Mouse (Mus musculus): ENCODE measurements around the gene Gas7. TPM values are rescaled to one million over a fixed set of nuclear protein-coding genes. Genes with fewer than 3 reads are reported as not detected.

Gas7 gene
- 11.9 and 14.3 TPM in 2 replicates for polyA plus RNA-seq (2012; rRNA removed)

GRCm38 (mm10) chr11:67454874-67455526 lies at the start of gene Gas7:
Gene Gas7 (plus strand): TSS chr11:67455437.
- Histone ChIP-seq H3K4me1 (ENCODE audit: control insufficient read depth, insufficient read depth, low read length) (no peaks in the 10 kb centered on the region), H3K4me3 (replicated peaks; ENCODE audit: extremely low read depth, low read depth, low read length) (peak within 1 kb of the TSS; percentile 63)
- WGBS = under 1% methylated on average over 75 of the region's 78 CpGs
- peak; percentile 40 for DNase-seq
- TF ChIP-seq POLR2A (IDR thresholded peaks at IDR 0.05; ENCODE audit: borderline replicate concordance, extremely low read depth, low read depth, low read length) = no peak
- TF ChIP-seq CTCF (IDR thresholded peaks at IDR 0.05; ENCODE audit: insufficient read depth, low read length) = no peak

- no peak for TF ChIP-seq CTCF (IDR thresholded peaks at IDR 0.05; ENCODE audit: insufficient read depth, low read length)
- TF ChIP-seq POLR2A (IDR thresholded peaks at IDR 0.05; ENCODE audit: borderline replicate concordance, extremely low read depth, low read depth, low read length) = no peak
- no peaks in the 10 kb centered on the region for H3K4me1 ChIP-seq (ENCODE audit: control insufficient read depth, insufficient read depth, low read length)
- DNase-seq = no peak
- H3K4me3 ChIP-seq (replicated peaks; ENCODE audit: extremely low read depth, low read depth, low read length) = no peak overlapping the region
- WGBS = 43% methylated on average over 6 of the region's 6 CpGs
Observed at GRCm38 (mm10) chr11:67414346-67414940, 40.8 kb upstream of the Gas7 start.

- TF ChIP-seq POLR2A (IDR thresholded peaks at IDR 0.05; ENCODE audit: borderline replicate concordance, extremely low read depth, low read depth, low read length) (no peak), CTCF (IDR thresholded peaks at IDR 0.05; ENCODE audit: insufficient read depth, low read length) (no peak)
Observed at GRCm38 (mm10) chr11:67423575-67423974, 31.7 kb upstream of the Gas7 start.

GRCm38 (mm10) chr11:67428196-67428595 lies 27.0 kb upstream of the Gas7 start:
- TF ChIP-seq CTCF (IDR thresholded peaks at IDR 0.05; ENCODE audit: insufficient read depth, low read length) (peak; percentile 42), POLR2A (IDR thresholded peaks at IDR 0.05; ENCODE audit: borderline replicate concordance, extremely low read depth, low read depth, low read length) (no peak)
- H3K4me1 ChIP-seq (ENCODE audit: control insufficient read depth, insufficient read depth, low read length) = no peaks in the 10 kb centered on the region
- 25% methylated on average over 3 of the region's 3 CpGs for WGBS
- DNase-seq = peak; percentile 11
- H3K4me3 ChIP-seq (replicated peaks; ENCODE audit: extremely low read depth, low read depth, low read length) = no peak overlapping the region

More at GRCm38 (mm10) chr11:67423575-67423974, 31.7 kb upstream of the Gas7 start:
- WGBS = 84% methylated on average over 13 of the region's 13 CpGs
- no peak for DNase-seq
- Histone ChIP-seq H3K4me3 (replicated peaks; ENCODE audit: extremely low read depth, low read depth, low read length) (no peak overlapping the region), H3K4me1 (ENCODE audit: control insufficient read depth, insufficient read depth, low read length) (no peaks in the 10 kb centered on the region)

- TF ChIP-seq POLR2A (IDR thresholded peaks at IDR 0.05; ENCODE audit: borderline replicate concordance, extremely low read depth, low read depth, low read length) (no peak), CTCF (IDR thresholded peaks at IDR 0.05; ENCODE audit: insufficient read depth, low read length) (no peak)
- Histone ChIP-seq H3K4me3 (replicated peaks; ENCODE audit: extremely low read depth, low read depth, low read length) (no peak overlapping the region), H3K4me1 (ENCODE audit: control insufficient read depth, insufficient read depth, low read length) (no peaks in the 10 kb centered on the region)
- WGBS = 42% methylated on average over 1 of the region's 1 CpGs
- DNase-seq = no peak
Observed at GRCm38 (mm10) chr11:67429836-67430235, 25.4 kb upstream of the Gas7 start.

- H3K4me3 ChIP-seq (replicated peaks; ENCODE audit: extremely low read depth, low read depth, low read length) = no peak overlapping the region
- 42% methylated on average over 14 of the region's 14 CpGs for WGBS
- no peak for DNase-seq
- H3K4me1 ChIP-seq (ENCODE audit: control insufficient read depth, insufficient read depth, low read length) = no peaks in the 10 kb centered on the region
- TF ChIP-seq CTCF (IDR thresholded peaks at IDR 0.05; ENCODE audit: insufficient read depth, low read length) (no peak), POLR2A (IDR thresholded peaks at IDR 0.05; ENCODE audit: borderline replicate concordance, extremely low read depth, low read depth, low read length) (no peak)
Observed at GRCm38 (mm10) chr11:67431116-67431645, 24.1 kb upstream of the Gas7 start.

GRCm38 (mm10) chr11:67431864-67432263 lies 23.4 kb upstream of the Gas7 start:
- H3K4me1 ChIP-seq (ENCODE audit: control insufficient read depth, insufficient read depth, low read length) = no peaks in the 10 kb centered on the region
- 71% methylated on average over 4 of the region's 4 CpGs for WGBS
- TF ChIP-seq POLR2A (IDR thresholded peaks at IDR 0.05; ENCODE audit: borderline replicate concordance, extremely low read depth, low read depth, low read length) (no peak), CTCF (IDR thresholded peaks at IDR 0.05; ENCODE audit: insufficient read depth, low read length) (no peak)
- DNase-seq = no peak
- H3K4me3 ChIP-seq (replicated peaks; ENCODE audit: extremely low read depth, low read depth, low read length) = no peak overlapping the region

- no peak for DNase-seq
- no peaks in the 10 kb centered on the region for H3K4me1 ChIP-seq (ENCODE audit: control insufficient read depth, insufficient read depth, low read length)
- H3K4me3 ChIP-seq (replicated peaks; ENCODE audit: extremely low read depth, low read depth, low read length) = no peak overlapping the region
- 74% methylated on average over 5 of the region's 5 CpGs for WGBS
- TF ChIP-seq CTCF (IDR thresholded peaks at IDR 0.05; ENCODE audit: insufficient read depth, low read length) (no peak), POLR2A (IDR thresholded peaks at IDR 0.05; ENCODE audit: borderline replicate concordance, extremely low read depth, low read depth, low read length) (no peak)
Observed at GRCm38 (mm10) chr11:67433763-67434162, 21.5 kb upstream of the Gas7 start.

- TF ChIP-seq POLR2A (IDR thresholded peaks at IDR 0.05; ENCODE audit: borderline replicate concordance, extremely low read depth, low read depth, low read length) = no peak
- TF ChIP-seq CTCF (IDR thresholded peaks at IDR 0.05; ENCODE audit: insufficient read depth, low read length) = no peak
- no peak for DNase-seq
- H3K4me1 ChIP-seq (ENCODE audit: control insufficient read depth, insufficient read depth, low read length) = no peaks in the 10 kb centered on the region
- 83% methylated on average over 5 of the region's 5 CpGs for WGBS
- H3K4me3 ChIP-seq (replicated peaks; ENCODE audit: extremely low read depth, low read depth, low read length) = no peak overlapping the region
Observed at GRCm38 (mm10) chr11:67438746-67439145, 16.5 kb upstream of the Gas7 start.

All from lung, adult 2 months (tissue).